Mouse (Mus musculus) monocyte, adult 59 days (primary cell): ENCODE results near the gene E130308A19Rik. TPM values are rescaled to one million over a fixed set of nuclear protein-coding genes. Genes with fewer than 3 reads are reported as not detected.

ENCODE experiments used
- total RNA-seq, 2 experiments: library from RNA; stranded (reverse); gene quantifications; one replicate each; pipeline ENCODE4 v1.2.4; 2023

Gene E130308A19Rik
- 1 to 10 TPM; 4.0 to 4.3 TPM for total RNA-seq

GRCm38 (mm10) chr4:59625998-59626910 lies at the start of gene E130308A19Rik:
Gene E130308A19Rik (plus strand): TSS chr4:59626211.

GRCm38 (mm10) chr4:59581314-59582185 lies 44.5 kb upstream of the E130308A19Rik start, which contains the start of gene Hsdl2:
Gene Hsdl2 (plus strand): TSS chr4:59581563.

DNA sequence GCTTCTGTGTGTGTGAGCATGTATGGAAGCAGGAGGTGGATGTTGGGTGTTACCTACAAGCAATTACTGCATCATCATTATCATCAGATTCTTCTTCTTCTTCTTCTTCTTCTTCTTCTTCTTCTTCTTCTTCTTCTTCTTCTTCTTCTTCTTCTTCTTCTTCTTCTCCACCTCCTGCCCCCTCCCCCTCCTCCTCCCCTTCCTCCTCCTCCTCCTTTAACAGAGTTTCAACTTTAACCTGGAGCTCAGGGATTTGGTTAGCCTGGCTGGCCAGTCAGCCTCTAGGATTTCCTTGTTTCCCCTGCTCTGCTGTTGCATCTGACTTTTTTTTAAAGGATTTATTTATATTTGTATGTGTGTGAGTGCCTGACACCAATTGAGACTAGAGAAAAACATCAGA lies 175.5 kb downstream of the E130308A19Rik start, which contains the start of gene Inip:
Gene Inip (minus strand): TSS at position 101 of the 400 bp plus-strand sequence.

DNA sequence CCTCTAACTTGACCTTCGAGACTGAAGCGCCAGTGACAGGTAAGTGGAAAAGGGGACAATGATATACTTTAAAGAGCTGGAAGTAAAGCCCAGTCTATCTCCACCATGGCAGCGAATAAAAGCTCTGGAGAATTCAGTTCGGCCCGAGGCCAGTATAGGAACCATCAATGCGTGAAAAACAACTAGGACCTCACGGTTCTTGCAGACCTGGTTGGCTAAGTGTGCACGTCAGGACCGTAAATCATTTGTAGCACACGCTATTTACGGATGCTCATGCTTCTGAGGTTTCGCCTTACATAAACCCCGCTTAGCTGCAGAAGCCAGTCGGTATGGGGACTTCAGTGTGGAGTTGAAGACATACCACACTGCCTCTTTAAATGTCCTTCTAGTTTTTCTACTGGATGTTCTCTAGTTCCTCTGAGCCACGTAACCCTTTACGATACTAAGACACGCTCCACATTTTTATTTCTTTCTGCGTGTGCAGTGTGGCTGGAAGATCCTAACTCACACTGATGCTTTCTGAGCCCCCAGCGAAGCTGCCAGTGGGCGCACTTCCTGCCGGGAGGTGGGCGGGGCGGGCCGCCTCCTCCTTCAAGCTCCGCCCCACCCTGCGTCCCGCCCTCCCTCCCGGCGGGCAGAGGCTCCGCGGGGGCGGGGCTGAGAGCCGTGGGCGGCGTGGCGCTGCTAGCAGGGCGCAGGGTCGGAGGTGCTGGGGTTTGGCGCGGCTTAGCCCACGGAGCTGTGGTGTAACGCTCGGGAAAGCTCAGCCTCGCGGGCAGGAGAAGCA lies 179.4 kb downstream of the E130308A19Rik start, which contains the start of gene Snx30:
Gene Snx30 (plus strand): TSS at position 660 of the 787 bp plus-strand sequence.

Other genes starting within 250 kb of the E130308A19Rik start
- 10 to 100 TPM; 20.0 to 22.5 TPM for gene Susd1, start 187.6 kb upstream of the E130308A19Rik start, total RNA-seq
- 100 to 1,000 TPM; 291 to 298 TPM for gene Ptbp3, start 76.8 kb upstream of the E130308A19Rik start, total RNA-seq
- 10 to 100 TPM; 13.2 to 15.9 TPM for gene Hsdl2, start 44.6 kb upstream of the E130308A19Rik start, total RNA-seq
- gene Inip, start 175.4 kb downstream of the E130308A19Rik start, total RNA-seq: 10 to 100 TPM; 29.7 to 31.8 TPM
- gene Snx30, start 179.6 kb downstream of the E130308A19Rik start, total RNA-seq: 10 to 100 TPM; 38.0 to 48.5 TPM